Mouse (Mus musculus) hematopoietic stem cell, adult 5-6 weeks (primary cell): ENCODE measurements at regions not wholly inside any gene's neighbourhood (a gene's known extent, or its start where the extent isn't known, plus 50 kb on each side); places are given as distances from the start of the nearest gene placed in this dataset.
"Not testable (repeated sequence)": the region's sequence is repeated elsewhere in the genome, so short reads cannot be mapped to it uniquely, and the experiment has no call there.

Experiments used
- ATAC-seq, 2 experiments: fragments of 125-278 bp in 1 of 2; replicated peaks in 1 of 2; 2 replicates each; pipeline ENCODE4 v1.8.0; 2016 to 2017; ENCODE audit warnings: inconsistent platforms in 2 of 2, mild to moderate bottlenecking in 2 of 2, moderate number of reproducible peaks in 2 of 2, low read depth in 1 of 2, moderate TSS enrichment in 1 of 2; ENCODE audit not compliant: low FRiP score in 2 of 2, poor library complexity in 2 of 2, severe bottlenecking in 2 of 2, insufficient read depth in 1 of 2, low TSS enrichment in 1 of 2

DNA sequence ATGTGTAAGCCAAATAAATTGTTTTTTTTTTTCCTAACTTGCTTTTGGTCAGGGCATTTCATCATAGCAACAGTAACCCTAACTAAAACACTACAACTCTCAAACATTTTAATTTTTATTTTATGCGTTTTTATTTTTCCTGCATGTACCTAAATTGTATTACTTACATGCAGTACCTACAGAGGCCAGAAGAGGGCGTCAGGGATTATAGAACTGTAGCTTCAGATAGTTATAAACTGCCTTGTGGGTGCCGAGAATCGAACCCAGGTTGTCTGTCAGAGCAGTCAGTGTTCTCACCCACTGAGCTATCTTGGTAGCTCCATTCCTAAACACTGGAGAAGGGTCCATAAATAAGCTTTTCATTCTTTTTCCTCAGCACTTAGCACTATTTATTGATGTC is 257.8 kb upstream of the Nr5a2 start:
- ATAC-seq = 0 out of 4 replicates have a peak, but pooled peaks of 1 of the 2 experiments have one; percentile 13

DNA sequence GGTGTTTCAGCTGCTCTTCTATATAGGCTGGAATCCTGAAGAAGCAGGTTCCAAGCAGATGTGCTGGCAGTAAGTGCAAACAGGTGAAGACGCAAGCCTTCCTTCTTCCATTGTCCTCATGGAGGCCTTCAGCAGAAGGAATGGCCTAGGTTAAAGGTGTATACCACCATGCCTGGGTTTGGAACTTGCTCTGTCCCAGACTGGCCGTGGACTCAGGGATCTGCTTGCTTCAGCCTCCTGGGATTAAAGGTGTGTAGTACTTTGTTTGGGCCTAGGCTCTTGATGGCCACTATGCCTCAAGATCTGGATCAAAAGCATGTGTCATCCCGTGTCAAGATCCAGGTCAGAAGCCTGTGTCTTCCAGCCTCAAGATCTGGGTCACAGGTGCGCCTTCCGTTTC is 257.0 kb upstream of the Nr5a2 start:
- no peak for ATAC-seq

DNA sequence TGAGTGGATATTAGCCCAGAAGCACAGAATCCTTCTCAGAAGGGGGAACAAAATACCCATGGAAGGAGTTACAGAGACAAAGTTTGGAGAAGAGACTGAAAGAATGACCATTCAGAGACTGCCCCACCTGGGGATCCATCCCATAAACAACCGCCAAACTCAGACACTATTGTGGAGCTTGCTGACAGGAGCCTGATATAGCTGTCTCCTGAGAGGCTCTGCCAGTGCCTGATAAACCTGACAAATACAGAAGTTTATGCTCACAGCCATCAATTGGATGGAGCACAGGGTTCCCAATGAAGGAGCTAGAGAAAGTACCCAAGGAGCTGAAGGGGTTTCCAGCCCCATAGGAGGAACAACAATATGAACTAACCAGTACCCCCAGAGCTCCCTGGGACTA is 254.1 kb upstream of the Nr5a2 start:
- ATAC-seq = not testable (repeated sequence)

DNA sequence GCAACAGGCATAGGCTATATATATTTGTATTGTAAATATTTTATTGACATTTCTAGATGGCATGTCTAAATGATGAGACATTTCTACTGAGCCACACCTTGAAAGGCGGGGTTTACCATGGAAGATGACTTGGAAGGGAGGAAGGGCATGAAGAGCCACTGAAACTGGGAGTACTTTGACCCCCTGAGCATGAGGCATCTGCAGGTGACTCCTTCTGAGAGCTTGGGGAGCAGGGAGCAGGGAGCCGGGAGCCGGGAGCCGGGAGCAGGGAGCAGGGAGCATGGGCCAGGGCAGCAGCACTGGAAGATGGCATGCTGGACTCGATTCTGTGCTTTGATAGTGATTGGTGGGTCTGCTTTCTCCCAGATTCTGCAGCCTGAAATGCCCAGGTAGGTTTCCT is 253.5 kb upstream of the Nr5a2 start:
- ATAC-seq = no peak

DNA sequence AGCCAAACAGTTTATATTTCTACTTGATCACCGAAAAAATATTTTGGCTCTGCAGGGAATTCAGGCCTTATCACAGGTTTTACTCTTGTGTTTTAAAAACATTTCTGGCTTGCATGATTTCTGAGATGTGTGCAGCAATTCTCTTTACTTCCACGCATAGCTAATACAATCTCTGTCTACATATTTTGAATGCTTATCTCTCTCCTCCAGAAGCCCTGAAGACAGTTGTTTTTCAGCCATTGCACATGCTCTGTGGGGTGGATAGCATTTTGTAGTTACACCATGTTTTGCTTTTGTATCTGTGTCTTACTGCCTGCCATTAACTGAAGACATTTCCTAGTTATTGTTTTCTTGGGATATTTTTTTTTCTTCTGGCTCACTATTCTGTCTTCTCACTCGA is 252.6 kb upstream of the Nr5a2 start:
- no peak for ATAC-seq

DNA sequence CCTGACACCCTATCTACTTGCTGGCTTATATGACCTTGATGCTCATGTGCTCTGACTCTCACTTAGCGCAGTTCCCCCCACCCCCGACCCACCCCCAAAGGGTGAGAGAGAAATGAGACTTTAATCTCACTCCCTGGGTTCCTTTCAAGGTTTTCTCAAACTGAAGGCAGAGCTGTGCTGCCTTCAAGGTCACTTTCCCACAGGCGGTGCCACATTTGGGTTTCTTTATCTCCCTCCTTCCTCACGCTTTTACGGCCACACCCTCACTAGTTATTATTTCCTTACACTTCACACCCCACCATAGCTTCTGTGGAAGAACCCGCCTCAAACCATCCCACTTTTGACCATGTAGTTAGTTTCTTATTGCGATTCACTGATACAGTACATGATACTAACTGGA is 244.1 kb upstream of the Nr5a2 start:
- no peak for ATAC-seq

DNA sequence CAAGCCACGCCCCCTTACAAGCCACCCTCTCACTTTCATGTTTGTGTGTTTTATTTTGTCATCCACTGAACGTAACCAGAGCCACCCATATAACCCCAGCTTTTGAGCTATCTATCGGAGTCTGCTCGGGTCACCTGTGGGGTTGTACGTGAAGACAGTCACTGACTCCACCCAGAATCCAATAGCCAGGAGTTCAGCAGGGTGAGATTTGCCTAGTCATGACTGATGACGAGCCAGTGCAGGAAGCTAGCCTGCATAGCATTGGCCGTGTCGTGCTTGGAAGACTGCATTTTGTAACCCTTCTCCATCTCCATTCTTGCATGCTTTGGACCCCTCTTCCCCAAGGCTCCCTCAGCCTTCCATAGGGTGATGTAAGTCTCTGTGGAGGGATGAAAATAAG is 243.3 kb upstream of the Nr5a2 start:
- peak; percentile 53 to 62 for ATAC-seq

DNA sequence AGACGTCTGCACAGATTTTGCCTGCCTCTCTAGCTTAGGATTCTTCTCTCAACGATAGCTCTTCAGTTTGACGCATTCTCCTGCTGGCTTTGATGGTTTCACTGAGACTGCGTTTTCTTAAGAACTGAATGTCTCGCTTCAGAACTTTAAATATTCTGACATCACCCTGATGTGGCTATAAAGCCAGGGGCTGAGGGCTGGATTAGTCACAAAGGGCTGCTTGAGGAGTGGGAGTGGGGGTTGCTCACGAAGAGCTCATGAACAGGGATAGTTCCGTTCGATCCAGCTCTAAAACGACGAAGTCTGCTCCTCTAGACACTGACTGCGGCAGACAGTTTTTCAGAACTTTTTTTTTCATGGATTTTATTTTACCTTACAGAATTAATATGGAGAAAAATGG is 240.7 kb upstream of the Nr5a2 start:
- no peak for ATAC-seq

DNA sequence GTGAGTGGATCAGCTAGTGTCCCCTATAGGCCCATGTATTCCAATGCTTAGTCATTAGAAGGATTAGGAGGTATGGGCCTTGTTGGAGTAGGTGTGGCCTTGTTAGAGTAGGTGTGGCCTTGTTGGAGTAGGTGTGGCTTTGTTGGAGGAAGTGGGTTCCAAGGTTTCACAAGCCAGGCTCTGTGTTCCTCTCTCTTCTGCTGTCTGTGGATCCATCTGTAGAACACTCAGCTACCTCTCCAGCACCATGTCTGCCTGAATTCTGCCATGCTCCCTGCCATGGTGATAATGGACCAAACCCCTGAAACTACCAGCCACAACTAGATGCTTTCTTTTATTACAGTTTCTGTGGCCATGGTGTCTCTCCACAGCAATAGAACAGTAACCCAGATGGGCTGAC is 235.7 kb upstream of the Nr5a2 start:
- ATAC-seq = no peak

DNA sequence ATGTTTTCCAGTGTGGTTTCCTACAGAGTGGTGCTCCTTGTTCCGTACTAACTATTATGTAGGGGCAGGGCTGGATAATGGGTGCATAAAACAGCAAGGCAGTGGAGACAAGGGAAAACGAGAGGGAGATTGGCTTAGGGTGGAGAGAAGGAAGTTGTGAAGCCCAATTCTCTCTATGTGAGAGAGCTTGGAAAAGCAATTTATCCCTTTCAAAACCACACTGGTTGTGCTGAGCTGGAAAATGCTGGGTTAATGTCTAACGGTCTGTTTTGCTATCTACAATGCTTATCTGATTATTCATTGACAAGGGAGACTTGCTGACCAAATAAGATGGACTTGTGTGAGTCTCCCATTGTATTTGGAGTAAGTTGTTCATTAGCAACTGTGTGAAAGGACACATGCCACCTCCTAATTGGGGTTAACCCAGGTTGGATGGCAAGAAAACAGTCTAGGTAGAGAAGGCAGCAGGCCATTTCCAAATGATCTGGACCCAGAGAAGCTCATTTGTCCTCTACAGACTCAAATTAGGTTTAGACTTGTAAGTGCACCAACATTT is 234.9 kb upstream of the Nr5a2 start:
- no peak for ATAC-seq

DNA sequence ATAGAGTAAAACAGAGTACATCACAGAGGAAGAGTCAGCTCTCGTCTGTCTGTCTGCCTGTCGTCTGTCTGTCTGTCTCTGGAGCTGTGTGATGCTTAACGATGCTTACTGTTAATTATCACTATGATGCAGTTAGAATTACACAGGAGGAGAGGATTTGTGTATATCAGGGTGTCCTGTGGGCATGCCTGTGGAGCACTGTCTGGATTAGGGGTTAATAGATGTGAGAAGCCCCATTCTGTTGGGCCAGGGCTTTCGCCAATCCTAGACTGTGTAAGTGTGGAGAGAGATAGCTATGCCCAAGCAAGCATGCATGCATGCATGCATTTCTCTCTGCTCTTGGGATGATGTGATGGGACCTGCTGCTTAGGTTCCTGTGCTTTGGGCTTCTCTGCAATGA is 218.0 kb upstream of the Nr5a2 start:
- no peak for ATAC-seq

DNA sequence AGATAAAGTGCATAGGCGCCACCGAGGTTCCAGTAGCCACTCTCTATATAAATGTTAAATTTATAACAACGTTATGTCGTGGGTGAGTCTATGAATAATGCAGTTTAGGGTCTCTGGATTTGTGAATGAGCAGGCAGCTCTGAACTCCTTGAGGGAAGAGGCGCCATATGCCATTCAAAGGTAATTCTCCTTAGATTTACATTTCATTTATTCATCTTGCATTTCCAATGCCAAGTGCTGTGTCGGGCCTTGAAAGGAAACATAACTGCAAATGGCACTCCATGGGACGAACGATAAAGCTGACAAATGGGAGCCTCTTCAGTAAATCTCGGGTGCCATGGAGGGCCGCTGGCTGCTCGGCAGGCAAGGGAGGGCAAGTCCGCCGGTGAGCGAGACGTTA is 216.4 kb upstream of the Nr5a2 start:
- no peak for ATAC-seq

DNA sequence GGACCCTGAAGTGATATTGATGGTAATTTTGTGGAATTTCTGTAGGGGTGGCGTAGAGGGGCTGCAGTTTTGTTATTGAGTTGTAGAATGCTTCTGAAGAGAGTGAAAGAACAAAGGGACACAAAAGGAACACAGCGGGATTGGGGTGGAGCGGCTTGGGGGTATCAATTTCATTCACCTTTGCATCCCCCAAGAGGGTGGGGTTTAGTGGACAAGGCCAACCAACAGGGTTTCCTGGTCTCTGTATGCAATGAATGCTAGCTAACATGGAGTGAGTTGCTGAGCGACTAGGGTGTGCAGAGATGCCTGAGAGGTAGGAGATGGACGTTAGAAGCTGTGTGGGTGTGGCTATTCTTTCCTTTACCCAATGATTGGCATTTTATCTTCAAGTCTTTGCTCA is 213.8 kb upstream of the Nr5a2 start:
- ATAC-seq = no peak

DNA sequence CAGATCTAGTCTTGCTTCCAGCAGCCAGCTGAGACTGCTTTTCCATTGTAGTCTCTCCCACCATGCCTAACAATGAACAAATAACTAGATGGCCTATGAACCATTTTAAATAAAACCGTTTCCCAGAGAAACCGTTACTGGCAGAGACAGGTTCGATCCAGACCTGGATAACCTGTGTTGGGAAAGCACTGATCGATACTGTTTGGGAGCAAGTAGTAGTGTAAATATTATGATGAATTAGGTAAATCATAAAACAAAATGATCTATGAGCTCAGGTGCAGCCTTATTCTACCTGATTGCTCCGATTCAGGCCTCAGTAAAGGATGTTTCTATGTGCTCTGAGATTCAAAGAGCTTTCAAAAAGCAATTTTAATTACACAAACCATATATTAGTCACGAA is 211.9 kb upstream of the Nr5a2 start:
- no peak for ATAC-seq

DNA sequence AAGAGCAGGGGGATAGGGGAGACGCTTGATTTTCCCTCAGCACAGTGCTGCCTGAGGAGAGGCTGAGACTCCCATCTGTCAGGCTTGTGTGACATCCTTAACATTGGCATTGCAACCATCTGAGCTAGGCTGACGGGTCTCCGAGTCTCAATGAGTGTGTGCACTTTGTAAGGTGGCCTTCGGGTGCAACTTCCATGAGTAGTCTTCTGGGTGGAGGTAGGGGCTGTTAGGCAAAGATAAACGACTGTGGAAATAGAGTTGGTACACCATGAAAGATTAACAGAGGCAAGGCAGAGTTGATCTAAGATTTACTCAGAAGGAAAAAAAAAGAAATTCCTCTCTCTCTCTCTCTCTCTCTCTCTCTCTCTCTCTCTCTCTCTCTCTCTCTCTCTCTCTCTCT is 211.2 kb upstream of the Nr5a2 start:
- no peak for ATAC-seq

DNA sequence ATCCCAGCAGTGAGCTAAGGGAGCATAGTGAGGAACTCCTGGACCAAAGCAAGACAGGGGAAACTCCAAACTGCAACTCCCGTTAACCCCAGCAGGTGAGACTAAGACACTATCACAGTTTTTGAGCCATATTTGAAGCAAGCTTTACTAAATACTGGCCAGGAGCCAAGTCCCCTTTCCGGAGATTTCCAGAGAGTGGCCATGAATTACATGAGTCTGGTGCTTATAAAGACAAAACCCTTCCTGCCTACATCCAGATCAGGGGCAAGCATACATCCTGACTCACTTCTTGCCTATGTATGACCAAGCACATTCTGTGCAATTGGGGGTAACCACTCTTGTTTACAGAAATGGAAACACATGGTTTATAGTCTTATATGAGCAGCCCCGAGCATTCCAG is 187.6 kb upstream of the Nr5a2 start:
- peak; percentile 91 to 94 for ATAC-seq

DNA sequence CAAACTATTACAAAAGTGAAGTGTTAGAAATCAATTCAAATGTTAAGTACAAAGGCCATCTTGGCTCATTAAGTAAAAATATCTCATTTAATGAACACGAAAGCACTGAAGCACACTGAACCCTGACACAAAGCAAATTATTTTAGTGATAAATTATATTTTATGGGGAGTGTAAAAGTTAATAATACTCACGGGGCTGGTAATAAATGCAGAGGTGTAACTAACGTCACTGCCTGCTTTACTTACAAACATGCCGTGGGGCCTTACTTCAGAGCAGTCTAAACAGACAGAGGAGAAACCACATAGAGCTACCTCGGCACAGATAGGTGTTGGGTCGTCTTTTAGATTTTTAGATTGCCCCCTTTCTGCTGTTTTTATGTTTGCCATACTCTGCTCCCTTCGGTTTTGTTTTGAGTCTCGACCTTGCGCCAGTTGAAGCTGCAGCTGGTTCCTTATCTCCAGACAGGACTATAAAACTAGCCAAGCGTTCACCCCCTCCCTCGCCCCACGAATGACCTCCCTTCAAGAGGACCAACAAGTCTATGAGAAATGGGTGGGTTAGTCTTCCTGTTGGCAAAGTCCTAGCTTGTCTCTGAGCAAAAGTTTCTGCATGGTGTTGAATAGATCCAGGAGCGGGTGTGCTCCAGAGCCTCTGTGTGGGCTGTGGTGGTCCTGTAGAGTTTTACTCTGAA is 181.8 kb upstream of the Nr5a2 start:
- ATAC-seq = no peak

DNA sequence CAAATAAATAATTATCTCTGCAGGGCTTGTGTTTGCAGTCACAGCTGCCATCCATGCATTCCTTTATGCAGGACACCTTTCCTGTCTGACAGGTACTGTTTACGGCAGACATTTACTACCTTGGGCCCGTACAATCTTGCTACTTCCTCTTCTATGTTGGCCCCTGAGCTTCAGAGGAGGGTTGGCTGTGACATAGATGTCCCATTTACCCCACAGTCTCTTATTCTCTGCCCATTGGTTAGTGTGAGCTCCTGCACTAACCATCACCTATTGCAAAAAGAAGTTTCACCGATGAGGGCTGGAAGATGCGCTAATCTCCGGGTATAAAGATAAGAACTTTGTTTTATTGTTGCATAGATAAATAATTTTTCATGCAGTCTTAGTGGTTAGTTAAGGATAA is 181.1 kb upstream of the Nr5a2 start:
- no peak for ATAC-seq

DNA sequence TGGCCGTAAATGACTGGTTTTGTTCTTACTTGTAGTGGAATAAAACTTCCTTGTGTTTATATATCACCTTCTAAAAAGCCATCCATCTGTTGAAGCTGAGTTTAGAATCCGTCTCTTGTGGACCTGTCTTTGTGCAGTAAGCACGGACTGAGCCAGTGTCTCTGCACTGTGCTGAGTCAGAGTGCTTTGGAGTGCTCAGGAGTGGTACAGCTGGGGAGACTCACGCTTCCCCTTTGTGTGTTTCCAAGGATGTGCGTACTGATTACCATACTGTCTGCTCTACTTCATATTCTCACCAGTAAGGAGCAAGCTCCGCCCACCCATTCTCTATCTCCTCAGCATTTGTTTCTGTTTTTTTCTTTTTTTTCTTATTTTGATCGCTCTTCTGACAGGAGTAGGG is 175.9 kb upstream of the Nr5a2 start:
- ATAC-seq = no peak
